Mouse (Mus musculus) neutrophil, adult 59 days (primary cell): ENCODE measurements around the gene Olfr331. TPM values are rescaled to one million over a fixed set of nuclear protein-coding genes. Genes with fewer than 3 reads are reported as not detected.

Experiments used
- total RNA-seq, 2 experiments: library from RNA; stranded (reverse); gene quantifications; 1 replicate in 1 of 2; 2 replicates in 1 of 2; pipeline ENCODE4 v1.2.4; 2023

The Olfr331 gene
- not detected for total RNA-seq

GRCm38 (mm10) chr11:58502472-58502871, at the start of gene Olfr331:
Olfr331 (minus strand) TSS chr11:58502572.

GRCm38 (mm10) chr11:58546322-58546721, 44.0 kb upstream of the Olfr331 start, which contains the start of gene Olfr329-ps:
Olfr329-ps (minus strand) TSS chr11:58546422.

GRCm38 (mm10) chr11:58534736-58535135, 32.4 kb upstream of the Olfr331 start, which contains the start of gene Olfr330:
Olfr330 (minus strand) TSS chr11:58534836.

GRCm38 (mm10) chr11:58492455-58492854, 9.9 kb downstream of the Olfr331 start, which contains the start of gene Olfr332:
Olfr332 (minus strand) TSS chr11:58492555.

GRCm38 (mm10) chr11:58462170-58462569, 40.2 kb downstream of the Olfr331 start, which contains the start of gene Olfr30:
Olfr30 (minus strand) TSS chr11:58462270.

GRCm38 (mm10) chr11:58452759-58453158, 49.6 kb downstream of the Olfr331 start, which contains the start of gene Lypd9:
Lypd9 (minus strand) TSS chr11:58452923.

Other genes starting within 250 kb of the Olfr331 start
- 10 to 100 TPM; 78.3 to 95.3 TPM for gene 4930438A08Rik, start 227.8 kb downstream of the Olfr331 start, total RNA-seq
- 10 to 100 TPM; 10.7 to 13.9 TPM for gene Zfp692, start 195.5 kb downstream of the Olfr331 start, total RNA-seq
- gene Zfp672, start 172.2 kb downstream of the Olfr331 start, total RNA-seq, result 10 to 100 TPM; 21.6 to 22.7 TPM
- gene Sh3bp5l, start 171.8 kb downstream of the Olfr331 start, total RNA-seq, result 10 to 100 TPM; 28.1 to 32.3 TPM
- not detected for gene Lypd8, start 123.5 kb downstream of the Olfr331 start, total RNA-seq
- gene 1810065E05Rik, start 81.5 kb downstream of the Olfr331 start, total RNA-seq, result not detected
- gene Gm12253, start 70.0 kb downstream of the Olfr331 start, total RNA-seq, result not detected
- not detected for gene Lypd9, start 49.6 kb downstream of the Olfr331 start, total RNA-seq
- not detected for gene Olfr30, start 40.3 kb downstream of the Olfr331 start, total RNA-seq
- not detected for gene Olfr332, start 10.0 kb downstream of the Olfr331 start, total RNA-seq
- gene Olfr330, start 32.3 kb upstream of the Olfr331 start, total RNA-seq, result not detected
- not detected for gene Olfr329-ps, start 43.9 kb upstream of the Olfr331 start, total RNA-seq
- gene Olfr328, start 53.1 kb upstream of the Olfr331 start, total RNA-seq, result under 1 TPM; 0.16 to 0.44 TPM
- not detected for gene Olfr224, start 68.0 kb upstream of the Olfr331 start, total RNA-seq
- gene Olfr325, start 75.2 kb upstream of the Olfr331 start, total RNA-seq, result not detected
- gene Olfr324, start 92.5 kb upstream of the Olfr331 start, total RNA-seq, result not detected
- gene 2210407C18Rik, start 113.5 kb upstream of the Olfr331 start, total RNA-seq, result not detected
- gene Olfr323, start 127.9 kb upstream of the Olfr331 start, total RNA-seq, result not detected
- 1 to 10 TPM in 1 of 2 experiments, under 1 TPM in 1; 0.88 to 1.2 TPM for gene Trim58, start 137.9 kb upstream of the Olfr331 start, total RNA-seq
- gene Olfr322, start 156.2 kb upstream of the Olfr331 start, total RNA-seq, result under 1 TPM in 1 of 2 experiments, not detected in 1; 0.07 TPM
- gene Olfr320, start 178.5 kb upstream of the Olfr331 start, total RNA-seq, result not detected
- not detected for gene Olfr319, start 196.6 kb upstream of the Olfr331 start, total RNA-seq
- gene Olfr318, start 221.4 kb upstream of the Olfr331 start, total RNA-seq, result under 1 TPM; 0.11 to 0.18 TPM
- not detected for gene Olfr317, start 236.6 kb upstream of the Olfr331 start, total RNA-seq